Mouse (Mus musculus) adipocyte (in vitro differentiated cells): ENCODE results near the gene Cald1.

Experiments
- DNase-seq: peaks from one replicate; pipeline ENCODE4 v3.0.0-alpha.2; 2016; ENCODE audit warnings: low spot score

Gene Cald1

GRCm38 (mm10) chr6:34613122-34613521 lies 14.8 kb downstream of the Cald1 start:
- DNase-seq, result no peak

GRCm38 (mm10) chr6:34615419-34615818 lies 17.1 kb downstream of the Cald1 start:
- DNase-seq, result no peak

- no peak for DNase-seq
These were observed 21.2 kb downstream of the Cald1 start for GRCm38 (mm10) chr6:34619494-34619893.

- no peak for DNase-seq
These were observed 21.9 kb downstream of the Cald1 start for GRCm38 (mm10) chr6:34620242-34620641.

- DNase-seq, result no peak
These were observed 24.6 kb downstream of the Cald1 start for GRCm38 (mm10) chr6:34622865-34623264.

GRCm38 (mm10) chr6:34623290-34623689 lies 25.0 kb downstream of the Cald1 start:
- DNase-seq, result no peak

- DNase-seq, result no peak
These were observed 26.2 kb downstream of the Cald1 start for GRCm38 (mm10) chr6:34624536-34624935.

- DNase-seq, result no peak
These were observed 28.4 kb downstream of the Cald1 start for GRCm38 (mm10) chr6:34626586-34627245.

- DNase-seq, result no peak
These were observed 29.8 kb downstream of the Cald1 start for GRCm38 (mm10) chr6:34628131-34628530.

- DNase-seq, result no peak
These were observed 35.5 kb downstream of the Cald1 start for GRCm38 (mm10) chr6:34633776-34634175.

- no peak for DNase-seq
These were observed 39.5 kb downstream of the Cald1 start for GRCm38 (mm10) chr6:34637588-34638438.

- DNase-seq, result peak; percentile 34
These were observed 40.4 kb downstream of the Cald1 start for GRCm38 (mm10) chr6:34638667-34639066.

GRCm38 (mm10) chr6:34640226-34640625 lies 41.9 kb downstream of the Cald1 start:
- no peak for DNase-seq

GRCm38 (mm10) chr6:34641081-34641480 lies 42.8 kb downstream of the Cald1 start:
- peak; percentile 35 for DNase-seq

- DNase-seq, result peak; percentile 80
These were observed 43.8 kb downstream of the Cald1 start for GRCm38 (mm10) chr6:34642075-34642547.

- DNase-seq, result no peak
These were observed 49.9 kb downstream of the Cald1 start for GRCm38 (mm10) chr6:34648017-34648787.

- no peak for DNase-seq
These were observed 53.0 kb downstream of the Cald1 start for GRCm38 (mm10) chr6:34651298-34651697.

- no peak for DNase-seq
These were observed 57.4 kb downstream of the Cald1 start for GRCm38 (mm10) chr6:34655719-34656118.

- no peak for DNase-seq
These were observed 60.5 kb downstream of the Cald1 start for GRCm38 (mm10) chr6:34658791-34659190.

GRCm38 (mm10) chr6:34660724-34661123 lies 62.4 kb downstream of the Cald1 start:
- DNase-seq, result peak; percentile 38

GRCm38 (mm10) chr6:34662626-34663025 lies 64.3 kb downstream of the Cald1 start:
- DNase-seq, result no peak

- no peak for DNase-seq
These were observed 66.0 kb downstream of the Cald1 start for GRCm38 (mm10) chr6:34664291-34664690.
